Mouse (Mus musculus): ENCODE data around the gene Slc22a5. TPM values are rescaled to one million over a fixed set of nuclear protein-coding genes. Genes with fewer than 3 reads are reported as not detected.

The Slc22a5 gene
- total and polyA plus RNA-seq, 2 experiments from 2014 or later, result 12.8 to 13.6 TPM

DNA sequence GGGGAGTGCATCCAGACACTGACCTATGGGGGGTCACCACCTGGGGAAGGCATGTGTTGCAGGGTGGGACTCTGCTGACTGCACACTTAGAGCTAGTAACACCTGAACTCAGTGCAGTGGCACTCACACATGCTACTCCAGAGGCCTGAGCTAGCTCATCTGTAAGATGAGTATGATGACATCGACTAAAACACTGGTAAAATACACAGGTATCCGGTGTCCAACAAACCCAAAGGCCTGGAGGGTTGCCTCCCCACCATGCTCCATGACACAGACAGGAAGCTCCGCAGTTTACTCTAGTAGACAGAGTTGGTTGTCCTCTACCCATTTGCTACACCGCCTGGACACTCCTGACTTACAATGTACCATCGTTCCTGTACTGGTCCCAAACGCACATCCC is 71.9 kb downstream of the Slc22a5 start:
- H3K4me2 ChIP-seq (ENCODE audit: low read depth, low read length, poor library complexity, severe bottlenecking), result no peak overlapping the region
- no peak overlapping the region for H3K9ac ChIP-seq (replicated peaks; ENCODE audit: low read length, poor library complexity, severe bottlenecking)
- no peak for TF ChIP-seq CTCF (IDR thresholded peaks at IDR 0.05)
- no peak overlapping the region for H3K27ac ChIP-seq (ENCODE audit: low read depth, low read length)
- ATAC-seq (ENCODE audit: low FRiP score), result no peak
- WGBS, result 92% methylated on average over 6 of the region's 6 CpGs
- no peak overlapping the region for H3K4me3 ChIP-seq (ENCODE audit: low read depth, low read length)
- H3K36me3 ChIP-seq (ENCODE audit: insufficient read depth, low read length), result no peaks in the 10 kb centered on the region
- H3K9me3 ChIP-seq (ENCODE audit: low read length), result no peaks in the 10 kb centered on the region
- DNase-seq (ENCODE audit: low spot score), result no peak
- no peaks in the 10 kb centered on the region for H3K4me1 ChIP-seq (ENCODE audit: insufficient read depth, low read length)
- no peaks in the 10 kb centered on the region for H3K27me3 ChIP-seq (ENCODE audit: insufficient read depth, low read length)

DNA sequence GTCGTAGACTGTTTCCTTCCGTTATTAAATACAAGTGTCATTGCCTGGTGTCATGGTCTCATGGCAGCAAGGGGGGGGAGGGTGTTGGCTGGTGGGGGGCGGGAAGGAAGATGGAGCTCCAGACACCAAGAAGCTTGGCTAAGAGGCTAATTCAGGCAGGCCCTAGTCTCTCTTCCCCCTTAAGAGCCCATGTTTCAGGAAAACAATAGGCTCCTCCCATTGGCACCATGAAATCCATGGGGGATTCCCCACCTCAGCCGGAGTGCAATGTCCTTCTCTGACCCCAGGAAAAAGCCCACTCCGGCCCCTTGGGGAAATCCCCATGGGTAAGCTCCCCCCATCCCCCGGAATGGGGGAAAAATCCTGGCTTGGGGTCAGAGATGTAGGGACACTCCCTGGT is 72.7 kb downstream of the Slc22a5 start:
- H3K27ac ChIP-seq (ENCODE audit: low read depth, low read length), result no peak overlapping the region
- H3K36me3 ChIP-seq (ENCODE audit: insufficient read depth, low read length), result no peaks in the 10 kb centered on the region
- no peaks in the 10 kb centered on the region for H3K9me3 ChIP-seq (ENCODE audit: low read length)
- no peak for DNase-seq (ENCODE audit: low spot score)
- H3K4me1 ChIP-seq (ENCODE audit: insufficient read depth, low read length), result no peaks in the 10 kb centered on the region
- ATAC-seq (ENCODE audit: low FRiP score), result no peak
- TF ChIP-seq CTCF (IDR thresholded peaks at IDR 0.05), result no peak
- H3K4me2 ChIP-seq (ENCODE audit: low read depth, low read length, poor library complexity, severe bottlenecking), result no peak overlapping the region
- H3K9ac ChIP-seq (replicated peaks; ENCODE audit: low read length, poor library complexity, severe bottlenecking), result no peak overlapping the region
- H3K4me3 ChIP-seq (ENCODE audit: low read depth, low read length), result no peak overlapping the region
- 54% methylated on average over 5 of the region's 6 CpGs for WGBS
- no peaks in the 10 kb centered on the region for H3K27me3 ChIP-seq (ENCODE audit: insufficient read depth, low read length)

DNA sequence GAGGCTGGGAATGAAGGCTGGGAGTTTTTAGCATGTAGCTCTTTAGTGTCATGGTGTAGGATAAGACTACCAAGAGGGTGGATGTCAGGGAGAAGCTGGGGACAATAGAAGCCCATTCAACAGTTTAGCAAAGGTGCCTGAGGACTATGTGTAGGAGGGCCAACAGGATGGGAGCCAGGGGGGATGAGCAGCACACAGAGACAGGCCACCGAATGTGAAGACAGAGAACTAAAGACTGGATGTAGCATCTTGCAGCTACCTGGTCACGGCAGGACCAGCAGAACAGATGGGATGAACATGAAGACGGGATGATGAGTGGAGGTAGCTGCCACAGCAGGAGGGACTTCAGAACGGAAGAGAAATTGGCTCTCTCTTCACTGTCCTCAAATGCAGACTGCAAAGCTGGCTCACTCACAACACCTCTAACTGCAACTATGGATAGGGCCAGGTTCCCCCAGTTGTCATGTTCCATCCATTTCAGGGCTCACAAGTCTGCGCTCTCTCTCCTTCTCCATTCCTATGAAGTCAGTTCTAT is 74.6 kb downstream of the Slc22a5 start:
- no peak for DNase-seq (ENCODE audit: low spot score)

DNA sequence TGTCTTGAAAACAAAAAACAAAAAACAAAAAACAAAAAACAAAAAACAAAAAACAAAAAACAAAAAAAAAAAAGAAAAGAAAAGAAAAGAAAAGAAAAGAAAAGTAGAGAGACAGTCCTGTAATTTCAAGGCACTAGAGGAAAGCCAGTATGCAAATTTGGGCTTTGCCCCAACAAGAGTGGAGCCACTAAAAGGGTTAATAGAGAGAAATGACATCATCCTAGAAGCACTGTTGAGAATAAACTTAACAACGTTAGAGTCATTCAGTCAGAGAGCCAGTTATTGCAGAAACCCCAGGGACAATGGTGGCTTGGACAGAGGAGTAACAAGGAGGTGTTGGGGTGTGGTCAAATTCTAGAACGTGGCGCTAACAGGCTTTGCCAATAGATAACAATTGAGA is 76.7 kb downstream of the Slc22a5 start:
- Histone ChIP-seq H3K4me3 (ENCODE audit: low read depth, low read length) (no peak overlapping the region), H3K9me3 (ENCODE audit: low read length) (no peaks in the 10 kb centered on the region), H3K36me3 (ENCODE audit: insufficient read depth, low read length) (no peaks in the 10 kb centered on the region), H3K27ac (ENCODE audit: low read depth, low read length) (no peak overlapping the region), H3K4me1 (ENCODE audit: insufficient read depth, low read length) (no peaks in the 10 kb centered on the region), H3K9ac (replicated peaks; ENCODE audit: low read length, poor library complexity, severe bottlenecking) (no peak overlapping the region), H3K4me2 (ENCODE audit: low read depth, low read length, poor library complexity, severe bottlenecking) (no peak overlapping the region), H3K27me3 (ENCODE audit: insufficient read depth, low read length) (no peaks in the 10 kb centered on the region)
- TF ChIP-seq CTCF (IDR thresholded peaks at IDR 0.05), result no peak
- 67% methylated on average over 3 of the region's 3 CpGs for WGBS
- DNase-seq (ENCODE audit: low spot score), result no peak
- no peak for ATAC-seq (ENCODE audit: low FRiP score)

More for the DNA sequence above, 74.6 kb downstream of the Slc22a5 start:
- H3K4me3 ChIP-seq (ENCODE audit: low read depth, low read length), result no peak overlapping the region
- H3K27me3 ChIP-seq (ENCODE audit: insufficient read depth, low read length), result no peaks in the 10 kb centered on the region
- TF ChIP-seq CTCF (IDR thresholded peaks at IDR 0.05), result no peak
- ATAC-seq (ENCODE audit: low FRiP score), result no peak
- WGBS, result 92% methylated on average over 5 of the region's 5 CpGs
- H3K9ac ChIP-seq (replicated peaks; ENCODE audit: low read length, poor library complexity, severe bottlenecking), result no peak overlapping the region
- no peaks in the 10 kb centered on the region for H3K4me1 ChIP-seq (ENCODE audit: insufficient read depth, low read length)
- H3K4me2 ChIP-seq (ENCODE audit: low read depth, low read length, poor library complexity, severe bottlenecking), result no peak overlapping the region
- no peak overlapping the region for H3K27ac ChIP-seq (ENCODE audit: low read depth, low read length)
- no peaks in the 10 kb centered on the region for H3K9me3 ChIP-seq (ENCODE audit: low read length)
- no peaks in the 10 kb centered on the region for H3K36me3 ChIP-seq (ENCODE audit: insufficient read depth, low read length)

Other genes starting within 250 kb of the Slc22a5 start
- gene Rad50, start 184.3 kb downstream of the Slc22a5 start, total RNA-seq (2014; rRNA removed), result 5.2 and 5.8 TPM in 2 replicates
- gene Rad50, start 184.3 kb downstream of the Slc22a5 start, polyA plus RNA-seq (2015; fragmentation: Nextera tagmentation; extraction: Ambion mirVana), result 8.9 and 10.0 TPM in 2 replicates
- gene Il5, start 170.9 kb downstream of the Slc22a5 start, total RNA-seq (2014; rRNA removed), result not detected in 2 replicates
- 0.15 and 0.30 TPM in 2 replicates for gene Il5, start 170.9 kb downstream of the Slc22a5 start, polyA plus RNA-seq (2015; fragmentation: Nextera tagmentation; extraction: Ambion mirVana)
- gene Irf1, start 121.6 kb downstream of the Slc22a5 start, total RNA-seq (2014; rRNA removed), result 0.93 and 3.2 TPM in 2 replicates
- 3.2 and 4.0 TPM in 2 replicates for gene Irf1, start 121.6 kb downstream of the Slc22a5 start, polyA plus RNA-seq (2015; fragmentation: Nextera tagmentation; extraction: Ambion mirVana)
- 0.57 TPM in 1 of 2 replicates, not detected in the other for gene Gm17334, start 118.5 kb downstream of the Slc22a5 start, total RNA-seq (2014; rRNA removed)
- gene Gm17334, start 118.5 kb downstream of the Slc22a5 start, polyA plus RNA-seq (2015; fragmentation: Nextera tagmentation; extraction: Ambion mirVana), result not detected in 2 replicates
- not detected in 2 replicates for gene Gm12216, start 32.4 kb downstream of the Slc22a5 start, total RNA-seq (2014; rRNA removed)
- 0.65 and 0.85 TPM in 2 replicates for gene Gm12216, start 32.4 kb downstream of the Slc22a5 start, polyA plus RNA-seq (2015; fragmentation: Nextera tagmentation; extraction: Ambion mirVana)
- gene Slc22a21, start 88.7 kb upstream of the Slc22a5 start, total RNA-seq (2014; rRNA removed), result 4.4 and 6.7 TPM in 2 replicates
- gene Slc22a21, start 88.7 kb upstream of the Slc22a5 start, polyA plus RNA-seq (2015; fragmentation: Nextera tagmentation; extraction: Ambion mirVana), result 4.7 and 5.9 TPM in 2 replicates
- gene Slc22a4, start 136.4 kb upstream of the Slc22a5 start, total RNA-seq (2014; rRNA removed), result 6.2 and 8.3 TPM in 2 replicates
- 7.8 and 8.7 TPM in 2 replicates for gene Slc22a4, start 136.4 kb upstream of the Slc22a5 start, polyA plus RNA-seq (2015; fragmentation: Nextera tagmentation; extraction: Ambion mirVana)
- 19.5 and 31.7 TPM in 2 replicates for gene Pdlim4, start 177.4 kb upstream of the Slc22a5 start, total RNA-seq (2014; rRNA removed)
- gene Pdlim4, start 177.4 kb upstream of the Slc22a5 start, polyA plus RNA-seq (2015; fragmentation: Nextera tagmentation; extraction: Ambion mirVana), result 32.8 and 35.1 TPM in 2 replicates
- gene P4ha2, start 208.4 kb upstream of the Slc22a5 start, total RNA-seq (2014; rRNA removed), result 8.9 and 16.4 TPM in 2 replicates
- 8.6 and 8.7 TPM in 2 replicates for gene P4ha2, start 208.4 kb upstream of the Slc22a5 start, polyA plus RNA-seq (2015; fragmentation: Nextera tagmentation; extraction: Ambion mirVana)